Mouse (Mus musculus): ENCODE data around the gene Lrrc8e.

GRCm38 (mm10) chr8:4259125-4259804 is 32.6 kb downstream of the Lrrc8e start, which contains the start of gene Ctxn1:
- no peak for TF ChIP-seq CTCF (IDR thresholded peaks at IDR 0.05; ENCODE audit: low read depth)
- no peak for TF ChIP-seq EP300 (IDR thresholded peaks at IDR 0.05; ENCODE audit: low read depth)

Measured in liver, postnatal 0 days (tissue).